Mouse (Mus musculus) activated CD4-positive, CD25-positive, alpha-beta regulatory T cell, adult 4 months (primary cell): ENCODE measurements around the gene Mrps18a. TPM values are rescaled to one million over a fixed set of nuclear protein-coding genes. Genes with fewer than 3 reads are reported as not detected.

Experiments used
- ATAC-seq: one replicate; pipeline ENCODE4 v1.8.0; 2017
- polyA plus RNA-seq, 2 experiments: library from polyadenylated mRNA; unstranded; fragments of 100-300 nt; shearing (Covaris generic); gene quantifications; one replicate each; pipeline ENCODE4 v1.2.1; 2017

Mrps18a gene
- polyA plus RNA-seq, 2 experiments from 2014 or later, result 101 to 132 TPM

DNA sequence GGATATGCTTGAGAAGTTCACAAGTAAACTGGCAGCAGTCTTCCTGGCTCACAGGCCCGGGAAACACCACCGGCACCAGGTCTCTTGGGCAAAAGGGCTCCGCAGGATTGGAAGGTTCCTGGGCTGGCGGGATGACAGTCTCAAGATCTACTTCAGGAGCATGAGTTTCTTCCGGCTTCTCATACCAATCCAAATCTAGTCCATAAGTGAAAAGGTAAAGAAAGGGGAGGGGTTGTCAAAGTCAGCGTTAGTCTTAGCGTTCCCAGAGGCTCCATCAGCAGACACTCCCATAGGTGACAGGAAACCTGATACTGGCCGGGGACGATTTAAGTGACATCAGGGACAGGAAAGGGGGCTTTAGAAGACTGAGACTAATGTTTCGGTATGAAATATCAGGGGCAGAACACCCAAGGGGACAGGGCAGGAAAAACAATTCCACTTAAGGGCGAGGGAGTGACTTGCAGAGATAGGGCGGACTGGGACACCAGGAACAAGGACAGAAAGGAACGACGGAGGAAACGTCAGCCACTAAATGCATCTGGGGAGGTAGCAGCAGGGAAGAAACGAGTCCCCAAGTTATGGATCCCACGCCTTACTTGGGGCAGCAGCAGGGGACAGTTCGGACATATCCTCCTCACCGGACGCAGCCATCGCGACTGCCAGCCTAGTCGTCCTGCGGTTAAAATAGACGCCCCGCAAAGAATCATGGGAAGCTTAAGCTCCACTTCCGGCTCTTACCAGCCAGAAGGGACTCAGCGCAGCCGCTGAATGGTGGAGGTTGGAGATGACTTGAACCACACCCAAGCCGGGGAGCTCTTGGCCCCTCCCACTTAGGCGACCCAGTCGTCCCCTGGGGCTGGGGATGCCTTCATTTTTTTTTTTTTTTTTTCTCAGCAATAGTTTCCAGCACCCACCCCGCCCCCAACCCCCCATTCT, 42.3 kb downstream of the Mrps18a start, which contains the start of gene Mad2l1bp:
Gene Mad2l1bp (minus strand): TSS at position 707 of the 936 bp plus-strand sequence.
- ATAC-seq, result peak; percentile 96

DNA sequence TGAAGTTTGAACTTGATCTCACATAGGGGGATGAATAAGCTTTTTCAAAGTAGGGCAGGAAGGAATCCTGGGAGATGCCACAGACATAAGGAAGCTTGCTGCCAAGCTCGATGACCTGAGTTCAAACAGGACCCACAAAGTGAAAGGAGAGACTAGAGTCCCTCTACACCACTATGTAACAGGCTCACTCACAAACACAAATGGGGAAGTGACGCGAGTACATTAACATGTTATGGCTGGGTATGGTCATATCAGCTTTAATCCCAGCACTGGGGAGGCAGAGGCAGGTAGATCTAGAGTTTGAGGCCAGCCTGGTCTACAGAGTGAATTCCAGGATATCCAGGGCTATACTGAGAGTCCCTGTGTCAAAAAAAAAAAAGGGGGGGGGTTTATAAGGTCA, 43.5 kb downstream of the Mrps18a start:
- ATAC-seq, result no peak

DNA sequence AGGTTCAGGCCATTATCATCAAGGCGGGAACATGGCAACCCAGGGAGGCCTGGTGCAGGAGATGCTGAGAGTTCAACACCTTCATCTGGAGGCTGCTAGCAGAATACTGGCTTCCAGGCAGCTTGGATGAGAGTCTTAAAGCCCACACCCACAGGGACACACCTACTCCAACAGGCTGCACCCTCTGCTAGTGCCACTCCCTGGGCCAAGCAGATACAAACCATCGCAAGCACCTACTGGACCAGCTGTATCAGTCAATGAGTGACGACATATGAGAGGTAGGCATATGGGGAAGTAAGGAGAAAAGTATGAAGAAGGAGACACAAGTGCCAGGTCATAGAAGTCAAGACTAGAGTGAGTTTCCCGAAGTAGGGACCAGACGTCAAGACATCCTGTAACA, 45.9 kb downstream of the Mrps18a start:
- ATAC-seq, result no peak

DNA sequence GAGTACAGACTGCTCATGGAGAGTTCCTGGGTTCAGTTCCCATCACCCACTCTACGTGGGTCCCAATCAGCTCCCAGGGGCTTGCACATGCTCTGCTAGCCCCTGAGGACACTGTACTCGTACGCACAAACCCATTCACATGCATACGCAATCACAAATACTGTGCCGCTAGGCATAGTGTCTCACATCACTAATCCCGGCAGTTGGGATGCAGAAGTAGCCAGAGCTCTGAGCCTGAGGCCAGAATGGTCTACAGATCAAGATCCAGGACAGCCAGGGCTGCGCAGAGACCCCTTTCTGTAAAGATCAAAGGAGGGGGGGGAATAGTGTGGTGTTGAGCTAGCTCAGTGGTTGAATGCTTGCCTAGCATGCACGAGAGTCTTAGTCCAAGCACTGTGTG, 46.3 kb downstream of the Mrps18a start:
- ATAC-seq, result no peak

DNA sequence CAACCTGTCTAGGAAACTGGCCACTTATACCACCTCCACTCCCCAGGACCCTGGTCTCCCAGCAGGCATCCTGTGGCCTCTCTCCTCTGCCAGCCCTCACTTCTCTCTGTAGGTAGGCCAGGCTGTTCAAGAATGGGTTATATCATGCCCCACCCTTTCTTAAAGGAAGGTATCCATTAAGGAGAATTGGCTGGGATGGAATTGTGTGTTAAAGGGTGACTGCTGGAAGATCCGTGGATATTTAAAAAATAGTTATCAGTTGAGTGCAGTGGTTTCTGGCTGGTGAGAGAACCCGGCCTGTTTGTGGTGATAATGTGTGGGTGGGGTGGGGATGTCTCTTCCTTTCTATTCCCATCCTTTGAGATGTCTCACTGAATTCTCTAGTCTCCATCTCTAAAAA, 48.5 kb downstream of the Mrps18a start:
- ATAC-seq, result no peak

DNA sequence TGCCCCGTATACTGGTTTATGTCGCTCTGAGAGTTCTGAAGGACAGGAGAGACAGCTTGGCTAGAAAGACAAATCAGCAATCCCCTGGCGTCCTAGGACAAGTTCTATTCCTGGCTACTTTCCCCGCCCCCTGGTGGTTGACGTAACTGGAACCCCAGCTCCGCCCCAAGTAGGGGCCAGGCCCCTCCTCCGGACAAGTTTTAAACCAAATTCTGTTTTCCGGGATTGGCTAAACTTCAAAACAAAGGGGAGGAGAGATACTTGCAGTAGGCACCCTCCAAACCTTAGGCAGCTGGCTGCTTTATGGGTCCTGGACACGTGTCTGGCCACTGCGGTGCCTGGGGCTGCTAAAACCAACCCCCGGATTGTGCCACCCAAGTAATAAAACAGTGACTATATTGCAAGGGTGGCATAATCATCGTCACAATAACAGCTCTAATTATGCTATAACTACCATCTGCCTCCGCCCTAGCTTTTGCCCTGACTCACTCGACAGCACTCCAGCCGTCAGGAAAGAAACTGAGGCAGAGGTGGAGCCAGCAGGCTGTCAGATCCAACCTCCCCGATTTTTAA, 49.4 kb downstream of the Mrps18a start:
- peak; percentile 34 for ATAC-seq

DNA sequence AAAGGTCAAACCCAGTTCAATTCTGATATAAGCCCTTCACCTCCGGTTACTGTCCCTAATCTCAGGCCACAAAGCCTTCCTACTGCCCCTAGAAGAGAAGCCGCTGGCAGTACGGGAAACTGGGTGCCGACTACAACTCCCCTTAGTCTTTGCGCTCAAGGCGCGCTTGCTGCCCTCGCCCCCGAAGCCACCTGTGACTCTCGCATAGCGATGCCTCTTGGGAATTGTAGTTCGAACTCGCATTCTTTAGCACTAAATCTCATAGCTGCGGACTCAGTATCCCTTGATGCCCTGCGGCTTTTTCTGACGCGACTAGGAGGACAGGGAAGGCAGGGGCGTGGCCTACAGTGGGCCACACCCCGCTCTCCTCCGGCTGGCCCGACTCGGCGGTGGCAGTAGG, 49.9 kb downstream of the Mrps18a start, which contains the start of gene Gtpbp2:
Gene Gtpbp2 (plus strand): TSS at position 347 of the 400 bp plus-strand sequence.
- ATAC-seq, result peak; percentile 86

DNA sequence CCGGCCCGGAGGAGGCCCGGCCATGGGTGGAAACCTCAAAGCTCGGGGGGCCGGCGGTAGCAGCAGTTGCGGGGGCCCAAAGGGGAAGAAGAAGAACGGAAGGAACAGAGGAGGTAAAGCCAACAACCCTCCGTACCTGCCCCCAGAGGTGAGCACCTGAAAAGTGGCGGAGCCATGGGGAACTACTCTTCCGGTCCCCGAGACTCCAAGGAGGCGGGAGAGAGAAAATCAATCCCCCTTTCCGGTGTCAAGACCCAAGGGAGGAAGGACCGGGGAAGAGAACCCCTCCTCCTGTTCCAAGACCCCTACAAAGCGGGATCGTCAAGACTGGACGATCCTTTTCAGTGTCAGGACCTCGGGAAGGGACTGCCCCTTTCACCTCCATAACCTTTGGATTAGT, 50.4 kb downstream of the Mrps18a start:
- ATAC-seq, result no peak

DNA sequence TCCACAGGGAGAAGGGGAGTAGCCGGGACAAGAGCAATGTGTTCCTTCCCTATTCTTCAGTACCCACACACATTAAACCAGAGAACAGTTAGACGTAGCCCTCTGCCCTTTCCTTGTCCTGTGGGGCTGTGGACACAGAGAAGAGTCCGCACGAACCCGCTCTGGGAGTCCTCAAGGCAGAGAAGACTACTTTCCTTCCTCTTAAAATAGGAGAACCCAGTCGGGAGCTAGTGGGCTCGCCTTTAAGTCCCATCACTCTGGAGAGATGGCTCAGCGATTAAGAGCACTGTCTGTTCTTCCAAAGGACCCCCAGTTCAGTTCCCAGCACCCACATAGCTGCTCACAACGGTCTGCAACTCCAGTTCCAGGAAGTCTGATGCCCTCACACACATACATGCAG, 50.9 kb downstream of the Mrps18a start:
- no peak for ATAC-seq

DNA sequence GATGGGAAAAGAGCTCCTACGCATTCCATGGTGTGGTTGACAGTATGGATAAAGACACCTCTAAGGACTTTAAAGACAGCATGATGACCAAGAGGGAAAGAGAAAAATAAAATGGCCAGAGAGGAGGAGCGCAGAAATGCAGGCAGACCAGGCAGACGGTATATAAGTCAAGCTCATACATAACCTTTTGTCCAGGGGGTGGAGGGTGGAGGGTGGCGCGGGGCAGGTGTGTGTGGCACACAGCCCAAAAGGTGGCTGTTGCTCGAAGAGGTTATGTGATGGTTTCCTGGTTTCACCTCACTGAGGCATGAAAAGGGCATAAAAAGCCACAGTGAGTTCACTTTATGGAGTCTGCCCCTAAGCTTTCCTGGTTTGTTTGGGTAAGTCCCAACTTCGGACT, 51.8 kb downstream of the Mrps18a start:
- ATAC-seq, result no peak

DNA sequence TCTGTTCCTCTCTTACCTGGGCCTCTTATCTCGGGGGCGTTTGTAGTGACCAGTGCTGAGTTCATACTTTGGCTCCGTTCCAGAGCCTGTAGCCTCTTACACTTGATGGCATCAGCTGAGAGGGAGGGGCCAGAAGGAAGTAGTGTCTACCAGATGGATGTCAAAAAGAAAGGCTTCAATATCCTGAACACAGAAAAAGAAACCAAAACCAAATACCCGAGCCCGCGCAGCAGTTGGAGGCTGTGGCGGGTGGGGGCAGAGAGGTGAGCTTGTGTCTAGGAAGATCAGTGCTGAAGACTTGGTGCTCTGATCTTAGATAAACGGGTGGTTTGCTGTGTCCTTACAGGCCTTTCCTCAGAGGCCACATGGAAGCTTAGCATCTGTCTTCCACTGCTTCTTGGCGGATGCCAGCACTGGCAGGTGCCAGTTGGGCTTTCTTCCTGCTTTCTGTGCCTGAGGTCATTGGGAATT, 52.2 kb downstream of the Mrps18a start:
- ATAC-seq, result peak; percentile 62

DNA sequence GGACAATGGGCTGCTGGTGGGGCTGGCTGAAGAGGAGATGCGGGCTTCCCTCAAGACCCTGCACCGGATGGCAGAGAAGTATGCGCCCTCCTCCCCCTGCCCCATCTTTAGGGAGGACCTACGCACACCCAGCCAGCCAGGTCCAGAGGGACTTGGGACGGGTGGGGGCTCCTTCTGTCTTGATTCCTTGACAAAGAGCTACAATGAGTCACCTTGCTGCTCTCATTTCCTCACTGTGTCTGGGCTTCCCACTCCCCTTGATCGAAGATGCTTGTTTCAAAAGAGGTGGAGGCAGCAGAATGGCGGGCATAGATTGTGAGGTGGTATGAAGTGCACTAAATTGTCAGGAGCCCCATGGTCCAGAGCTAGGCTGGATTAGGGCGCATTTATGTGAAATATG, 53.5 kb downstream of the Mrps18a start:
- no peak for ATAC-seq

DNA sequence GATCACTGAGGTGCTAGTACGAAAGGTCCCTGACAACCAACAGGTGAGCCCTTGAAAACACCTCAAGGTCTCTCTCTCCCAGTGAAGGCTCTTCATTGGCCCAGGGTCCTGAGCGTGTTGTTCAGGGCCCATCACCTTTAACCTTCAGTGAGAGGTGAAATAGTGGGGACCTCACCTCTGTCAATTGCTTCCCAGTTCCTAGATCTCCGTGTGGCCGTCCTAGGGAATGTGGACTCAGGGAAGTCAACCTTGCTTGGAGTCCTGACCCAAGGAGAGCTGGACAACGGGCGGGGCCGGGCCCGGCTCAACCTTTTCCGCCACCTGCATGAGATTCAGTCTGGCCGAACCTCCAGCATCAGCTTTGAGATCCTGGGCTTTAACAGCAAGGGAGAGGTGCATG, 54.0 kb downstream of the Mrps18a start:
- no peak for ATAC-seq

DNA sequence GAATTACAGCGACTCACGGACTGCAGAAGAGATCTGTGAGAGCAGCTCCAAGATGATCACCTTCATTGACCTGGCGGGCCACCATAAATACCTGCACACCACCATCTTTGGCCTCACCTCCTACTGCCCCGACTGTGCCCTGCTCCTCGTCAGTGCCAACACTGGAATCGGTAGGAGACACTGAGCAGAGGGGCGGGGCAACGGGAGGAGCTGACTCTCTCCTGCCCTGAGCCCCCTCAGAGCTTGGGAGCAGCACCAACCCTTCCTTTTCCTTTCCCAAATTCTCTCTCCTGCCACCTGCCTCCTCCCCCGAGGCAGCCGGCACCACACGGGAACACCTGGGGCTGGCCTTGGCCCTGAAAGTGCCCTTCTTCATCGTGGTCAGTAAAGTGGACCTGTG, 54.7 kb downstream of the Mrps18a start:
- no peak for ATAC-seq

DNA sequence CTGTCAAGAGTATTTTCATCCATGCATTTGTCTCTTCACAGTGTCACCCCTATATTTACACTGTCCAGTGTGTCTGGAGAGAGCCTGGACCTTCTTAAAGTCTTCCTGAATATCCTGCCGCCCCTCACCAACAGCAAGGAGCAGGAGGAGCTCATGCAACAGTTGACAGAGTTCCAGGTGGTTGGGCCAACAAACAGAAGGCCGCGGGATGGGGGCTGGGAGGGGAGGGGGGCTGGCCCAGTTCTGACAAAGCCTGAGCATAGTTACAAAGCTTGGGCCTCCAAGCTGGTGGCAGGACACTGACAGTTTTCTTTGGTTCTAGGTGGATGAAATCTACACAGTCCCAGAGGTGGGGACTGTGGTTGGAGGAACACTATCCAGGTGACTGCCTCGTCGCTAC, 55.5 kb downstream of the Mrps18a start:
- ATAC-seq, result no peak

DNA sequence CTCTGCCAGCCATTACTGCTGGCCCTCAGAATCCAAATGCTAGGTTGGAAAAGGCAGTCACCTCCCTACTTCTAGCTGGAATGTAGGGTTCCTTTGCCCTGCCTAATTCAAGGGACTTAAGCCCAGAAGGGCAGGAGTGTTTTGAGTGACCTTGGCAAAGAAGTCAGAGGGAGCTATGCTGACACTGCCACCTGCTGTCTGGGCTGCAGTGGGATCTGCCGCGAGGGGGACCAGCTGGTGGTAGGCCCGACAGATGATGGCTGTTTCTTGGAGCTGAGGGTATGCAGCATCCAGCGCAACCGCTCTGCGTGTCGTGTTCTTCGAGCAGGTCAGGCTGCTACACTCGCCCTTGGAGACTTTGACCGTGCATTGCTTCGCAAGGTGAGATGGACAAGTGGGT, 56.2 kb downstream of the Mrps18a start:
- ATAC-seq, result no peak

DNA sequence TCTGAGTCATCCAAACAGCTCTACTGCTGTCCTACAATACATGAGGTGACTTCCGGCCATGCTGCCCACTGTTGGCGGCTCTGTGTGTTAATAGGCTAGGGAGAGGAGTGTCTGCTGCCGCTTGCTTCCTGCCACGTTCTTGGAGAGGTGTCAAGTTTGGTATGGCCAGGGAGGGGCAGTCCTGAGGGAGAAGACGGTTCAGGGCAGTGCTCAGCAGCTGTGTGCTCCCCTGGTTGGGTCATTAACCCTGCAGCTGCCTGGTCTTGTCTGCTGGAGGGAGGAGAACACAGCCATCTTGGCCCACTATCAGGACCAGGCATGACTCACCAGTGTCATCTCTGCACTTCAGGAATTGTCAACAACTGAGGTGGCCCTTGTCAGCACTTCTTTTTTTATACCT, 57.5 kb downstream of the Mrps18a start:
- ATAC-seq, result no peak

DNA sequence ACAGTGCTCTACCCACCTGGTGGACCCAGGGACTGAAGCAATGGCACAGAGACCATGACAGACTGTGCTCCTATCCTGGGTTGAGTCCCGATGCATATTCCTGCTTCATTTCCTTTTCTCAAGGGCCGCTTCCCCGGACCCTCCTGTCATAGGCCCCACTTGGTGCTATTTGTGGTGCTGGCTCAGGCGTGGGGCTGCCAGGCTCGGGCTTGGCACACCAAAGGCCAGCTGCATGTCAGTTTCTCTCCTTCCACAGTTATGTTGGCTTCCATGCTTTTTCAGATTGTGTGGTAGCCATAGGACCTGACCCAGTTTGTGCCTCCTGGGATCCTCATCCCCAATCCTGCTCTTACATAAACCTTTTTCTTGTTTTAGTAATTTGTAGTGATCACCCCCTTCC, 58.0 kb downstream of the Mrps18a start:
- ATAC-seq, result no peak

DNA sequence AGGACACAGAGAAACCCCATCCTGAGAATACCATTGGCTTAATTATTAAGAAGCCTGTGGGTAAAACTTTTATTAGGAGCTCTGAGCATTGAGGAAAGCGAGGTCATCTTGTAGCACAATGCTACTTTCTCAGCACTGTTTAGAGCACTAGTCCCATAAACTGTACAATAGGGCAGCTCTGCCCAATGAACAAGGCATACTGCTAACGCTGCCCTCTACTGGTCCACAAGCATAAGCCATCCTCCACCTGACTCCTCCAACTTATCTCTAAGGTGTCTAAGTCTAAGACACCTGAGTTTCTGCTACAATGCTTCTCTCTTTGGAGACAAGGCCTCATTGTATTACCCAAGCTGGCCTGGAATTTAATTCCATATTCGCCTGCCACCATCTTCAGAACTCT, 59.8 kb downstream of the Mrps18a start:
- ATAC-seq, result peak; percentile 57

Other genes starting within 250 kb of the Mrps18a start
- not detected for gene Vegfa, start 78.6 kb upstream of the Mrps18a start, polyA plus RNA-seq
- 1 to 10 TPM; 1.5 TPM for gene Rsph9, start 33.2 kb downstream of the Mrps18a start, polyA plus RNA-seq
- 10 to 100 TPM; 59.6 to 59.9 TPM for gene Mad2l1bp, start 42.6 kb downstream of the Mrps18a start, polyA plus RNA-seq
- gene Gtpbp2, start 50.0 kb downstream of the Mrps18a start, polyA plus RNA-seq, result 10 to 100 TPM; 39.6 to 55.7 TPM
- gene Polh, start 91.7 kb downstream of the Mrps18a start, polyA plus RNA-seq, result 1 to 10 TPM; 8.3 to 10.0 TPM
- gene Xpo5, start 91.8 kb downstream of the Mrps18a start, polyA plus RNA-seq, result 10 to 100 TPM; 21.3 to 29.8 TPM
- 100 to 1,000 TPM in 1 of 2 experiments, 10 to 100 TPM in 1; 86.1 to 118 TPM for gene Polr1c, start 137.1 kb downstream of the Mrps18a start, polyA plus RNA-seq
- gene Yipf3, start 137.1 kb downstream of the Mrps18a start, polyA plus RNA-seq, result 10 to 100 TPM; 56.0 to 56.2 TPM
- under 1 TPM in 1 of 2 experiments, not detected in 1; 0.42 TPM for gene Lrrc73, start 142.5 kb downstream of the Mrps18a start, polyA plus RNA-seq
- 10 to 100 TPM; 22.5 to 24.1 TPM for gene Tjap1, start 172.0 kb downstream of the Mrps18a start, polyA plus RNA-seq
- not detected for gene Dlk2, start 186.4 kb downstream of the Mrps18a start, polyA plus RNA-seq
- gene Abcc10, start 217.4 kb downstream of the Mrps18a start, polyA plus RNA-seq, result 1 to 10 TPM; 2.4 to 4.3 TPM